Mouse (Mus musculus): ENCODE data around the gene Tmtc2.

GRCm38 (mm10) chr10:105572301-105572700 lies 1.9 kb downstream of the Tmtc2 start:
- TF ChIP-seq CTCF (IDR thresholded peaks at IDR 0.05; ENCODE audit: low read depth) (no peak), EP300 (IDR thresholded peaks at IDR 0.05; ENCODE audit: low read depth) (no peak)
